Mouse (Mus musculus): ENCODE measurements around the gene Pkn3. TPM values are rescaled to one million over a fixed set of nuclear protein-coding genes. Genes with fewer than 3 reads are reported as not detected.

Gene Pkn3
- polyA plus RNA-seq, 1 experiment from 2014 or later, result 1.9 TPM

DNA sequence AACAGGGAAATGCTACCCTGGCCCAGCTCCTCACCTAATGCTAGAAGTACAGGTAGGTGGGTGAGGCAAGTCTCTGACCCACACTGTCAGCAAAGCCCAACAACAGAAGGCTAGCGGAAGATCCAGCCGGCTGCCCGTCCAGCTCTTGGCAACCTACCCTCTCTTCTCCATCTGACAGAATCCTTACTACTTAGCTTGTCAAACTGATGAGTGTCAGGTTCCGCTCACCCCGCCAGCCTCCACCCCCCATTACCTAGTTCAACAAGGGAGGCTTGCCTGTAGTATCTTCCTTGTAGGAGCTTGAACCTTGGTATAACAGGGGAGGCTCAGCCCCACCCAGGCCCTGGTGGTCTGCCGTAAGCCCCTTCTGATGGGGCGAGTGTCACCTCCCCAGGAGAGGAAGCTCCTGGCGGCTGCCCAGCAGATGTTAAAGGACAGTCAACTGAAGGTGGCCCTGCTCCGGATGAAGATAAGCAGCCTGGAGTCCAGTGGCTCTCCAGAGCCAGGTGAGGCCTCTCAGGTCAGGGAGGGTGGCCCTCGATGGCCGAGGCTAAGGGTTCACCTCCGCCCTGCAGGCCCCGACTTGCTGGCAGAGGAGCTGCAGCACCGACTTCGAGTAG is 2.8 kb downstream of the Pkn3 start:
- no peak overlapping the region for H3K27ac ChIP-seq (replicated peaks; ENCODE audit: low read depth, low read length)
- no peaks in the 10 kb centered on the region for H3K9me3 ChIP-seq (ENCODE audit: control insufficient read depth, low read length)
- H3K4me2 ChIP-seq (ENCODE audit: low read length), result no peak overlapping the region
- no peak overlapping the region for H3K4me3 ChIP-seq (replicated peaks; ENCODE audit: low read depth, low read length)
- H3K9ac ChIP-seq (replicated peaks; ENCODE audit: low read length), result no peak overlapping the region
- 91% methylated on average over 15 of the region's 15 CpGs for WGBS
- DNase-seq, result no peak
- no peaks in the 10 kb centered on the region for H3K27me3 ChIP-seq (ENCODE audit: control insufficient read depth, insufficient read depth, low read length)
- H3K36me3 ChIP-seq (ENCODE audit: control insufficient read depth, insufficient read depth, low read length), result no peaks in the 10 kb centered on the region
- 0 out of 2 replicates have a peak, but pooled peaks cover 8% of the 10 kb centered on the region for H3K4me1 ChIP-seq (ENCODE audit: control insufficient read depth, insufficient read depth, low read length)
- ATAC-seq (ENCODE audit: low FRiP score, low TSS enrichment), result no peak

DNA sequence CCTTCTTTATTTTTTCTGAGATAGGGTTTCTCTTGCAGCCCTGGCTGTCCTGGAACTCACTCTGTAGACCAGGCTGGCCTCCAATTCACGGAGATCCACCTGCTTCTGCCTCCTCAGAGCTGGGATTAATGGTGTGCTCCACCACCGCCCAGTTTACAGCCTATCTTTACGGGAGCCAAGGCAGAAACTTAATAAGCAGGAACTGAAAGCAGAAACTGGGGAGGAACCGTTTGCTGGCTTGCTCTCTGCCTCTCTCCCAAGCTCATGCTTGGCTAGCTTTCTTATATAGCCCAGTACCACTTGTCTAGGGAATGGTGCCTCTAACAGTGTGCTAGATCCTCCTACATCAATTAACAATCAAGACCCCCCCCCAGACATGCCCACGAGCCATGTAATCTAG is 6.6 kb downstream of the Pkn3 start:
- no peaks in the 10 kb centered on the region for H3K4me1 ChIP-seq (ENCODE audit: control insufficient read depth, insufficient read depth, low read length)
- H3K9ac ChIP-seq (replicated peaks; ENCODE audit: low read length), result peak overlapping the region; percentile 18; the same call in 1 of the 2 replicates
- no peak overlapping the region for H3K4me3 ChIP-seq (replicated peaks; ENCODE audit: low read depth, low read length)
- no peak for DNase-seq
- H3K36me3 ChIP-seq (ENCODE audit: control insufficient read depth, insufficient read depth, low read length), result no peaks in the 10 kb centered on the region
- H3K4me2 ChIP-seq (ENCODE audit: low read length), result peak overlapping the region; percentile 23
- no peaks in the 10 kb centered on the region for H3K27me3 ChIP-seq (ENCODE audit: control insufficient read depth, insufficient read depth, low read length)
- H3K9me3 ChIP-seq (ENCODE audit: control insufficient read depth, low read length), result no peaks in the 10 kb centered on the region
- 58% methylated on average over 5 of the region's 5 CpGs for WGBS
- no peak overlapping the region for H3K27ac ChIP-seq (replicated peaks; ENCODE audit: low read depth, low read length)
- no peak for ATAC-seq (ENCODE audit: low FRiP score, low TSS enrichment)

DNA sequence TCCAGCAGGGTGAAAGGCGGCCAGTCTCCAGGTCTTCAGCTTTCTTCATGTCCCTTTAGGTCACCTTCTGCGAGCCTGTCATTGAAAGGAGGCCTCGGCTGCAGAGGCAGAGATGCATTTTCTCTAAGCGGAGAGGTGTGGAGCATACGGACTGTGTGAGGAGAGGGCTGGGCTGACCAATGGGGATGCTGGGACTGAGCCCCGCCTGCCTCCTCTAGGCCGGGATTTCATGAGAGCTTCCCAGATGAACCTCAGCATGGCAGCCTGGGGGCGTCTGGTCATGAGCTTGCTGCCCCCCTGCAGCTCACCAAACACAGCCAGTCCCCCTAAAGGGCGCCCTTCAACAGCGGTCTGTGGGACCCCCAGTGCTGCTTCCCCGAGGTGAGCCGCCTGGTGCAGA is 7.1 kb downstream of the Pkn3 start:
- ATAC-seq (ENCODE audit: low FRiP score, low TSS enrichment) (no peak), DNase-seq (peak; percentile 49)
- H3K4me2 ChIP-seq (ENCODE audit: low read length), result peak overlapping the region; percentile 23
- H3K27ac ChIP-seq (replicated peaks; ENCODE audit: low read depth, low read length), result no peak overlapping the region
- H3K4me3 ChIP-seq (replicated peaks; ENCODE audit: low read depth, low read length), result no peak overlapping the region
- no peaks in the 10 kb centered on the region for H3K36me3 ChIP-seq (ENCODE audit: control insufficient read depth, insufficient read depth, low read length)
- no peaks in the 10 kb centered on the region for H3K27me3 ChIP-seq (ENCODE audit: control insufficient read depth, insufficient read depth, low read length)
- 4% methylated on average over 12 of the region's 12 CpGs for WGBS
- H3K9ac ChIP-seq (replicated peaks; ENCODE audit: low read length), result peak overlapping the region; percentile 18; the same call in 1 of the 2 replicates
- no peaks in the 10 kb centered on the region for H3K4me1 ChIP-seq (ENCODE audit: control insufficient read depth, insufficient read depth, low read length)
- no peaks in the 10 kb centered on the region for H3K9me3 ChIP-seq (ENCODE audit: control insufficient read depth, low read length)

DNA sequence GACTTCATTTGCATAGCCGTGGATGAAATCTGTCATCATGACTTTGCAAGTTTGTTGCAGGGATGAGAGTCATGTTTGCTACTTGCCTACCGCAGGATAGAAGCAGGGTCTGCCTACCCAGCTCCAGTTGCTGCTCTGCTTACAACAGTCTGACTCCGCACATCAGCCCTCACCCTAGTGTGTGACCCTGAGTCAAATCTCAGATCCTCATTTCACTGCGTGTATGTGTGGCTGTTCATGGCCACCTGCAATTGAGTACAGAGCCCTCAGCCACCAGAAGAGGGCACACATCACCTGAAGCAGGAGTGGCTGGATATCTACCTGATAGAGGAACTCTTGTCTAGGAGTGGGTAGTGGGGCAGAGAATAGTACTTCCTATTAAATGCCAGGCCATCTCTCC is 9.8 kb downstream of the Pkn3 start:
- Histone ChIP-seq H3K27ac (replicated peaks; ENCODE audit: low read depth, low read length) (no peak overlapping the region), H3K36me3 (ENCODE audit: control insufficient read depth, insufficient read depth, low read length) (no peaks in the 10 kb centered on the region; the same call in 1 of the 2 replicates), H3K9ac (replicated peaks; ENCODE audit: low read length) (no peak overlapping the region), H3K4me3 (replicated peaks; ENCODE audit: low read depth, low read length) (no peak overlapping the region), H3K27me3 (ENCODE audit: control insufficient read depth, insufficient read depth, low read length) (no peaks in the 10 kb centered on the region), H3K4me2 (ENCODE audit: low read length) (no peak overlapping the region), H3K9me3 (ENCODE audit: control insufficient read depth, low read length) (no peaks in the 10 kb centered on the region), H3K4me1 (ENCODE audit: control insufficient read depth, insufficient read depth, low read length) (no peaks in the 10 kb centered on the region)
- 91% methylated on average over 4 of the region's 4 CpGs for WGBS
- ATAC-seq (ENCODE audit: low FRiP score, low TSS enrichment) (no peak), DNase-seq (no peak)

DNA sequence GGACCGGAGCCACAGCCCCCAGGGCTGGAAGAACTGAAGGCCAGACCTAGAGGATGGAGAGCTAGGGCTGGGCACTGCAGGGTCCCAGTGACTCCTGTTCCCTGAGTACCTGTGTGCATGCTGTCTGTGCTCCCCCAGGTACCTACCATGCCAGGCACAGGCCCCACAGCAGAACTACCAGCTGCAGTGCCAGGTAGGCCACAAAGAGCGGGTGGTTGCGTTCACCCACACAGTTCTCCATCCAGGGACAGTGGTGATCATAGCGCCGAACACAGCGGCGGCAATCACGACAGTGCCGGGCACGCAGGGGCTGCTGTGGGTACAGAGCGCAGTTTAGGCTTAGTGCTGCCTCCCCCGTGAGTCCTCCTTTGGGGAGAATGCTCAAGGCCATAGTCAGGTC is 14.0 kb downstream of the Pkn3 start:
- Histone ChIP-seq H3K4me3 (replicated peaks; ENCODE audit: low read depth, low read length) (no peak overlapping the region), H3K27ac (replicated peaks; ENCODE audit: low read depth, low read length) (no peak overlapping the region), H3K9me3 (ENCODE audit: control insufficient read depth, low read length) (no peaks in the 10 kb centered on the region), H3K27me3 (ENCODE audit: control insufficient read depth, insufficient read depth, low read length) (no peaks in the 10 kb centered on the region), H3K9ac (replicated peaks; ENCODE audit: low read length) (no peak overlapping the region), H3K36me3 (ENCODE audit: control insufficient read depth, insufficient read depth, low read length) (peaks cover 3% of the 10 kb centered on the region; the same call in 1 of the 2 replicates), H3K4me1 (ENCODE audit: control insufficient read depth, insufficient read depth, low read length) (peaks cover 10% of the 10 kb centered on the region), H3K4me2 (ENCODE audit: low read length) (no peak overlapping the region)
- ATAC-seq (ENCODE audit: low FRiP score, low TSS enrichment), result no peak
- DNase-seq, result no peak
- 93% methylated on average over 12 of the region's 12 CpGs for WGBS

DNA sequence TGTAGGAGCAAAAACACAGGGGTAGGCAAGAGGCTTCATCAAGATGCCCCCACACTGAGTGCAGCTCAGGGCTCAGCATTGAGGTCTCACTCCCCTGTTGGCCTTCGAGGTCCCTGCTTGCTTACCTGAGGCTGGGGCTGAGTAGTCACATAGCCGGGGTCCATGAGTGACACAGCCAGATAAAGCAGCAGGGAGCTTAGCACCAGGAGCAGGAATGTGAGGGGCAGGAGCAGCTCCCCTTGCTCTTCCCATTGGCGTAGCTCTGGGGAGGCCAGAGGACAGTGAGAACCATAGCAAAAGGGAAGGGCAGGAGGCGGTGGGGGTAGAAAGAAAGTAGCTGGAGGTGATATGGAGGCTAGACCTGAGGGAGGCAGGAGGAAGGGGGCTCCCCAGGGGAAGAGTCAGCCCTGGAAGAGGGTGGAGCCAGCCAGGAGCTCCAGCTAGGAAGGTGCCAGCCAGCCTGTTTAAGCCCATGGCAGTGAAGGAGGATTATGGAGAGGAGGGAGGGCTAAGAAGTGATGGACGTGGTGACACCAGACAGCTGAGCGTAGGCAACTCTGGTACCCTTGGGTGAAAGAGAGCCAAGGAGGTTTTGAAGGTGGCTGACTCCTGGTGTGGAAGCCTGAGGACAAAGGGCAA is 14.9 kb downstream of the Pkn3 start:
- no peak overlapping the region for H3K9ac ChIP-seq (replicated peaks; ENCODE audit: low read length)

DNA sequence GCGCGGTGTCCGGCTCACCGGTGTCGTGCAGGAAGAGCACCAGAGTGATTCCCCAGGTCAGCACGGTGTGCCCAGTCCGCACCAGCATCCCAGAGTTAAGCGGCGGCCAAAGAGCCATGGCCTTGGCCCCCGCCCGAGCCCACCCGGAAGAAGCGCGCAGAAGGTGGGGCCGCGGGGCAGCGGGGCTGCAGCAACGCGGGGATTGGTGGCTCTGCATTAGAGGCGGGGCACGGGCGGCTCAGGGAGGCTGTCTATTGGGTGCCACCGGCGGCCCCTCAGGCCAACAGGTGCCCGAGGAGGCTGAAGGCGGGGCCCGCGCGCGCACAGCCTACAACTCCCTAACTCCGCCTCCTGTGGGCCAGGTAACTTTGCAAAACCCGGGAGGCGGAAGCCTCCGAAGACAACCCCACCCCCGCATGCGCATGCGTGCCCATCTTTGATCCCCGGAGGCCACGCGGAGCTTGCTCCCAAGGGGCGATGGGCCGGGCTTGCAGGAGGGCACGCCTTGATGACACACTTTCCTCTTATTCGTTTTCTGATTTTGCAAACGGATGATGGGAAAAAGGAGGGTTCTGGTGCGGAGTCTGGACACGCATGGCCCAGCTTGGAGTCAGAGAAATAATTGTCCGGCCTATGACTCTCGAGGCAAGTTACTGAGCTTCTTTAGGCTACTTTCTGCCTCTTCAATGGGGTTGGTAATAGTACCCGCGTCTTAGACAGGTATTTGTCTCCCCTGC is 16.2 kb downstream of the Pkn3 start, which contains the start of gene Zdhhc12:
Gene Zdhhc12 (minus strand): TSS at position 178 of the 737 bp plus-strand sequence.
- WGBS, result under 1% methylated on average over 51 of the region's 51 CpGs
- H3K9ac ChIP-seq (replicated peaks; ENCODE audit: low read length), result peak within 1 kb of the TSS; percentile 49
- ATAC-seq (ENCODE audit: low FRiP score, low TSS enrichment), result peak; percentile 95
- H3K27ac ChIP-seq (replicated peaks; ENCODE audit: low read depth, low read length), result 0 out of 2 replicates have a peak within 1 kb of the TSS, but pooled peaks have one; percentile 32
- H3K4me3 ChIP-seq (replicated peaks; ENCODE audit: low read depth, low read length), result peak within 1 kb of the TSS; percentile 56
- peak; percentile 92 for DNase-seq
- H3K4me1 ChIP-seq (ENCODE audit: control insufficient read depth, insufficient read depth, low read length), result peaks cover 10% of the 10 kb centered on the region
- H3K36me3 ChIP-seq (ENCODE audit: control insufficient read depth, insufficient read depth, low read length), result peaks cover 22% of the 10 kb centered on the region
- no peaks in the 10 kb centered on the region for H3K9me3 ChIP-seq (ENCODE audit: control insufficient read depth, low read length)
- H3K4me2 ChIP-seq (ENCODE audit: low read length), result peak within 1 kb of the TSS; percentile 84
- no peaks in the 10 kb centered on the region for H3K27me3 ChIP-seq (ENCODE audit: control insufficient read depth, insufficient read depth, low read length)

More for the DNA sequence above, 14.9 kb downstream of the Pkn3 start:
- H3K4me1 ChIP-seq (ENCODE audit: control insufficient read depth, insufficient read depth, low read length), result peaks cover 10% of the 10 kb centered on the region
- H3K27me3 ChIP-seq (ENCODE audit: control insufficient read depth, insufficient read depth, low read length), result no peaks in the 10 kb centered on the region
- no peak overlapping the region for H3K4me3 ChIP-seq (replicated peaks; ENCODE audit: low read depth, low read length)
- 54% methylated on average over 6 of the region's 6 CpGs for WGBS
- H3K36me3 ChIP-seq (ENCODE audit: control insufficient read depth, insufficient read depth, low read length), result peaks cover 11% of the 10 kb centered on the region
- H3K4me2 ChIP-seq (ENCODE audit: low read length), result peak overlapping the region; percentile 84
- H3K27ac ChIP-seq (replicated peaks; ENCODE audit: low read depth, low read length), result no peak overlapping the region
- H3K9me3 ChIP-seq (ENCODE audit: control insufficient read depth, low read length), result no peaks in the 10 kb centered on the region
- peak; percentile 5 for DNase-seq
- ATAC-seq (ENCODE audit: low FRiP score, low TSS enrichment), result no peak

DNA sequence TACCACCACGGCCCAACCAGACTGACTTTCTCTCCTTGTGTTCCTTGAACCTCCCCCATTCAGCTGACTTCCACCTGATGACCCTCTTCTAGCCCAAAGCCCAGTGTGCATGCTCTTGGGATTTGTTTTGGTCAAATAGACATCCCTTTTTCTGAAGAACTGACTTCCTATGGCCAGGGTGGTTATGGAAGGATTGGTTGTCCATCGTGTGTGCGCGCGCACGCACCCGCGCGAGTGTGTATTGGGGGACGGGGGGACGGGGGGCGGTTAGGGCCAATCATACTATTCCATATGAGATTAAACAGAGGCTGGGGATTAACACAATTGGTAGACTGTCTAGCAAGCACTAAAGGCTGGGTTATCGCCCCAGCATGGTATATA is 16.7 kb downstream of the Pkn3 start:
- H3K27ac ChIP-seq (replicated peaks; ENCODE audit: low read depth, low read length), result 0 out of 2 replicates have a peak overlapping the region, but pooled peaks have one; percentile 32
- DNase-seq (peak; percentile 46), ATAC-seq (ENCODE audit: low FRiP score, low TSS enrichment) (no peak)
- peak overlapping the region; percentile 84 for H3K4me2 ChIP-seq (ENCODE audit: low read length)
- peak overlapping the region; percentile 56 for H3K4me3 ChIP-seq (replicated peaks; ENCODE audit: low read depth, low read length)
- H3K36me3 ChIP-seq (ENCODE audit: control insufficient read depth, insufficient read depth, low read length), result peaks cover 27% of the 10 kb centered on the region
- no peaks in the 10 kb centered on the region for H3K9me3 ChIP-seq (ENCODE audit: control insufficient read depth, low read length)
- peaks cover 10% of the 10 kb centered on the region for H3K4me1 ChIP-seq (ENCODE audit: control insufficient read depth, insufficient read depth, low read length)
- peak overlapping the region; percentile 49 for H3K9ac ChIP-seq (replicated peaks; ENCODE audit: low read length)
- H3K27me3 ChIP-seq (ENCODE audit: control insufficient read depth, insufficient read depth, low read length), result no peaks in the 10 kb centered on the region
- WGBS, result 3% methylated on average over 13 of the region's 13 CpGs
